Mouse (Mus musculus): ENCODE measurements around the gene Fank1. TPM values are rescaled to one million over a fixed set of nuclear protein-coding genes. Genes with fewer than 3 reads are reported as not detected.

The Fank1 gene
- total RNA-seq, 2 experiments from 2014 or later: not detected

Other genes with a start within 250 kb of the Fank1 start
- not detected for gene Tex36, start 174.7 kb upstream of the Fank1 start, total RNA-seq (2021)
- 10 to 100 TPM in 1 of 2 experiments, 1 to 10 TPM in 1; 9.3 to 10.3 TPM for gene Edrf1, start 139.3 kb upstream of the Fank1 start, total RNA-seq (2021)
- gene Mmp21, start 96.8 kb upstream of the Fank1 start, total RNA-seq (2021): not detected
- 10 to 100 TPM; 53.3 to 54.8 TPM for gene Bccip, start 67.5 kb upstream of the Fank1 start, total RNA-seq (2021)
- gene Uros, start 66.8 kb upstream of the Fank1 start, total RNA-seq (2021): 10 to 100 TPM; 14.9 to 17.0 TPM
- gene Dhx32, start 5.9 kb downstream of the Fank1 start, total RNA-seq (2021): 10 to 100 TPM; 41.7 to 44.0 TPM